Mouse (Mus musculus): Measurements from ENCODE around the gene P4hb.

DNA sequence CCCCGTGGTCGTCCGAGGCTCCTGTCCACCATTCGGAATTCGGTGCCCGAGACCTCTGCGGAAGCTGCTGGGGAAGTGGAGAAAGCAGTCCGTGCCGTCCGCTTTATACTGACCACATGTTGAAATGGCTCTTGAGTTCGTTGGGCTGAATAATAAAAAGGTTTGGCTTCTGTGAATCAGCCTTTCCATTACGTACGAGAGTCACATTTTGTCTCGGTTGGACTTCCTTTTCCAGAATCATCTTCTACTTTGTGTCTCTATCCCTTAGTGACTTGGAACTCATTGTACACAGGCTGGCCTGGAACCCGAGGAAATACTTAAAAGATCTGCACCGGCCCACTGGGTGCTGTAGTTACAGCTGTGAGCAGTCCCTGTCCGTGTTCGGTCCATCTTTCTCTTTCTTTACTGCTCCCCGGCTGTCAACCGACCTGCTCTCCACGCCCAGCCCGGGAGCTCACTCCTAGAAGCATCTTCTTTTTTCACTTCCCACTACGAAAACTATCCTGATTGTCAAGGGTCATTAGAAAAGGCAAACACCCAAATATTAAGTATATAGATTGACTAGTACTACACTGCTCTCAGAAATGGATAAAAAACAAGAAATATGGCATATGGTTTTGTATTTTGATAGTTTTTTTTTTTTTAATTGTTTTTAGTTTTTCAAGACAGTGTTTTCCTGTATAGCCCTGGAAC lies 678 bp upstream of the P4hb start:
- no peak for TF ChIP-seq CTCF (conservative IDR thresholded peaks at IDR 0.05; ENCODE audit: low read length)
- TF ChIP-seq NANOG (IDR thresholded peaks at IDR 0.05; ENCODE audit: borderline replicate concordance, low read length), result no peak
- TF ChIP-seq POU5F1 (IDR thresholded peaks at IDR 0.05; ENCODE audit: borderline replicate concordance, low read length), result no peak

All from E14TG2a.4 (cell line).